Mouse (Mus musculus) kidney, postnatal 10 days (tissue): ENCODE results near the gene Tnk1.
A peak's percentile ranks its signal among the peaks of the same experiment; 100 is the strongest.

Experiments
- DNase-seq: peaks from one replicate; pipeline ENCODE4 v3.0.0; 2021; ENCODE audit warnings: mixed read lengths

The Tnk1 gene

GRCm38 (mm10) chr11:69837604-69837951 lies 21.0 kb downstream of the Tnk1 start, which contains the start of gene Nlgn2:
Gene Nlgn2 (minus strand): TSS chr11:69837784.
- no peak for DNase-seq

GRCm38 (mm10) chr11:69836703-69837576 lies 21.6 kb downstream of the Tnk1 start:
- peak; percentile 63 for DNase-seq

- no peak for DNase-seq
Measured at GRCm38 (mm10) chr11:69835966-69836335, 22.6 kb downstream of the Tnk1 start.

DNA sequence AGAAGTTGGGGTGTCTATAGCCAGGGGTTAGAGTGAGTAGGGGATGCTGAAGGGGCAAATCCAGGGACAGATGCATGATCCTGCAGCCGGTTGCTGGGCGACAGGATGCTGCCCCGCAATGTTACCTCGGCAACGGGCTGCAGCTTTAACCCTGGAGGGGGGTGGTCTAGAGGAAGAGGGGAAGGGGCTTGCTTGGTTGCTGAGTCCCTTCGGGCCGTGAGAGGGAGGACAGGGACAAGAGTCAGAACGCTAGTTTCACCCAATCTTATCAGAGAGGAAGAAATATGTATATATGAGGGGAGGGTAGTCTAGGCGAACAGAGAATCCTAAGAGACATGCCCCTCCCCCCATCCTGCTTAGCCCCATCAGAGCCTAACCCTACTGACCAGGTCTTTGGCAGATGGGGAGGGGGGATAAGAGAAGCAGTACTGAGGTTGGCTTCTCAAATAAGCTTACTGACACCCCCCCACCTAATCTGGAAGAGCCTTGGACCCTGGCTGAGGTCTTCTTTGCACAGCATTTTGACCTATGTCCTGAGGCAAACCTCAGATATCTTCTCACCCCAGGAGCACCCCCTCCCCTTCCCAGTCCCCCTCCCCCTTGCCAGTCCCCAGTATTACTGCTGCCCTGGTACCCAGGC lies 23.1 kb downstream of the Tnk1 start:
- no peak for DNase-seq

GRCm38 (mm10) chr11:69834001-69834549 lies 24.5 kb downstream of the Tnk1 start:
- peak; percentile 60 for DNase-seq

DNA sequence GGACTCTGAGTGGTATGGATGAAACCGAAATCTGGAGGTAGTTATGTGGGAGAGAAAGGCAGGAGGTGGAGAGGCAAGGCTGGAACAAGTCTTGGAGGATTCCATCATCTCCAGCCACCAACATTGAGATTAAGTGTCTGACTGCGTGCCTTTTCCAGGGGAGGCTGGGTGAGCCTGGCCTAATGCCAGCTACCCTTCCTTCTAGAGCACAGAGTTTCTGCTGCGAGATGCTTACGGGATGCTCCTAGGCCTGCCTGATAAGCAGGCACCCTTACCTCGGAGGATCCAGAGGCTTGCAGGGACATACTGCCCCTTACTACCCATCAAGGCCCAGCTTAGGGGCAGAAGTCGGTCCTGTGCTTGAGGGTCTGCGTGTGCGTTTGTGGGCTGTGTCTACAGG lies 25.0 kb downstream of the Tnk1 start:
- no peak for DNase-seq

- no peak for DNase-seq
Measured at GRCm38 (mm10) chr11:69828832-69829231, 29.7 kb downstream of the Tnk1 start.

GRCm38 (mm10) chr11:69823456-69823855 lies 35.1 kb downstream of the Tnk1 start:
- DNase-seq = no peak

GRCm38 (mm10) chr11:69822080-69822479 lies 36.5 kb downstream of the Tnk1 start, which contains the start of gene Spem1:
Gene Spem1 (minus strand): TSS chr11:69822180.
- DNase-seq = no peak

GRCm38 (mm10) chr11:69818871-69819270 lies 39.7 kb downstream of the Tnk1 start:
- no peak for DNase-seq

DNA sequence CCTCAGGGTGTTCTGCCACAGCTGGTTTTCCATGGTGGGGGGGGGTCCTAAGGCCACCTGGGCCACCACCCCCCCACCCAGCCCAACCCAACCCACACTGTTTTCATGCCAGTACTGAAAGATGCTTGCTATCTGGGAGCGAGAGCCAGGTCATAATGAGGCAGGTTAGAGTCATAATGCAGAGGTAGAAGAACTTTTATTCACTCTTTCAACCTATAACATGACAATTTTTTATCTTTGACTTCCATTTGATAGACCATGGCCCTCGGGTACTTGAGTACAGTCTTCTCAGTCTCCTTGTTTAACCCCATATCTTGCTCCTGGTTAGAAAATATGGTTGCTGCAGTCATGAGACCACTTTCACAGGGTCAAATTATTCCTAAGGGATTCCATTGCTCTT lies 40.2 kb downstream of the Tnk1 start, which contains the start of gene Spem2:
TSS of gene Spem2 (minus strand) at position 101 of the 400 bp plus-strand sequence.
- DNase-seq = no peak

DNA sequence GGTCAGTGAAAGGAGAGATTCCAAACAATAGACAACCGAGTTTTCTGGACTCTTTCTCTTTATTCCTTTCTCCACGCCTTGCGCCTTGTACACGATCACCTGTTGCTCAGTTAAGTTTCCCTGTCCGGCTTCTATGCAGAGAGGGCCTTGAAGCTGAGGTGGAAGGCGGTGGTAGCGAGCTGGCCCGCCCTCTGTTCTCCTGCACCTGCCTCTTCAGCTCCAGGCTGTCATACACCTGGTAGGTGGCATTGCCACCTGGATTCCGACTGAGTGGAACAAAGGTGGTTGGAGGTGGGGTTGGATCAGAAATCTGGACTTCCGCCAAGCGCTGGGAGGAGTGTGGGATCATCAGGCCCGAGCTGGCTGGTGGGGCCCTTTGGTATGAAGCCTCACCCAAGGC lies 42.0 kb downstream of the Tnk1 start:
- no peak for DNase-seq

DNA sequence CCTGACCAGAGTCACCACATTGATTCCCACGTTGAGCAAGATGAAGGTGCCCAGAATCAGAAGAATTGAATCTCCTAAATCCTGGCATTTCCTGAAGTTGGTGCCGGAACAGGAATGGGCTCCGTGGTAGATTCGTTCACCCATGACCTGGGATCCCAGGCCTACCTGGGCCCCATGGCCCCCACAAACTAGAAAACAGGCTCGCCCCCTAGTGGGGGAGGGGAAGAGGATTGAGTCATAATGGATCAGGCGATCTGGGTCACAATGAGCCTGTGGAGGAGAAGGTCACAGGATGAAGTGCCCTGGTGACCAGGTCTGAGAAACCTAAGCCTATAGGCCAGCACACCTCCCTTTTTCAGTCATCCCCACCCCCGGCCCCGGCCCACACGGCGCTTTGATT lies 43.4 kb downstream of the Tnk1 start, which contains the start of gene Gm39566:
TSS of gene Gm39566 (minus strand) at position 144 of the 400 bp plus-strand sequence.
- DNase-seq = peak; percentile 13

DNA sequence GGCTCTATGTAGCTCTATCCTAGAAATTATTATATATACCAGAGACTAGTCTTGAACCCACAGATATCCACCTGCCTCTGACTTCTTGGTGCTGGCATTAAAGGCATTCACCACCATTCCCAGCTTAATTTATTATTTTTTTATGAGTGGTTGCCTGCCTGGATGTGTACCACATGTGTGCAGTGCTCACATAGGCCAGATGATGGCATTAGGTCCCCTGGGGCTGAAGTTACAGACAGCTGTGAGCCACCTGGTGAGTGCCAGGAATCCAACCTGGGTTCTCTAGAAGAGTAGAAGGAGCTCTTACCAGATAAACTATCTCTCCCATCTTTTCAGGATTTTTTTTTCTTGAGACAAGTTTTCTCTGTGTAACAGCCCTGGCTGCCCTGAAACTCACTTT lies 48.2 kb downstream of the Tnk1 start:
- no peak for DNase-seq

DNA sequence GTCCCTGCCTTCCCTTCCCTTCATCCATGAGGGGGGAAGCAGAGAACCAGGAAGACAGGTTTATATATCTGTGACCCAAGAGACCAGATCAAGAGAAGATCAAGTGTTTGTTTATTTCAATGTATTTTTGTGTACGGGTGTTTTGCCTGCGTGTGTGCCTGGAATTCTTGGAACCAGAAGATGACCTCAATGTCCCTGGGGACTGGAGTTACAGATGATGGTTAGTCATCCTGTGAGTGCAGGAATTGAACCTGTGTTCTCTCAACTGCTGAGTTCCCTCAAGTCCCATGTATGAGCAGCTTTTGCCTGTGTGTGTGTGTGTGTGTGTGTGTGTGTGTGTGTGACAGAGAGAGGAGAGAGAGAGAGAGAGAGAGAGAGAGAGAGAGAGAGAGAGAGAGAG lies 50.9 kb downstream of the Tnk1 start:
- no peak for DNase-seq

DNA sequence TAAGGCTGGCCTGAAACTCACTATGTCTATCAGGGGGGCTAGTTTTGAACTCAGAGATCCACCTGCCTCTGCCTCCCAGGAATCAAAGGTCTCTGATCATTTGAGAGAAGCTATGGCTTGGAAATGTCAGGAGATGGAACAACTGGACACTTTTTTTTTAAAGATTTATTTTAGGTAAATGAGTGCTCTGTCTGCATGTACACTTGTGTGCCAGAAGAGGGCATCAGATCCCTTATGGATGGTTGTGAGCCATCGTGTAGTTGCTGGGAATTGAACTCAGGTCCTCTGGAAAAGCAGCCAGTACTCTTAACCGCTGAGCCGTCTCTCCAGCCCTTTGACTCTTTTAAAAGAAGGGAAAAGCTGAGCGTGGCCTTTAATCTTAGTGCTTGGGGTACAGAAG lies 52.2 kb downstream of the Tnk1 start:
- DNase-seq = no peak

DNA sequence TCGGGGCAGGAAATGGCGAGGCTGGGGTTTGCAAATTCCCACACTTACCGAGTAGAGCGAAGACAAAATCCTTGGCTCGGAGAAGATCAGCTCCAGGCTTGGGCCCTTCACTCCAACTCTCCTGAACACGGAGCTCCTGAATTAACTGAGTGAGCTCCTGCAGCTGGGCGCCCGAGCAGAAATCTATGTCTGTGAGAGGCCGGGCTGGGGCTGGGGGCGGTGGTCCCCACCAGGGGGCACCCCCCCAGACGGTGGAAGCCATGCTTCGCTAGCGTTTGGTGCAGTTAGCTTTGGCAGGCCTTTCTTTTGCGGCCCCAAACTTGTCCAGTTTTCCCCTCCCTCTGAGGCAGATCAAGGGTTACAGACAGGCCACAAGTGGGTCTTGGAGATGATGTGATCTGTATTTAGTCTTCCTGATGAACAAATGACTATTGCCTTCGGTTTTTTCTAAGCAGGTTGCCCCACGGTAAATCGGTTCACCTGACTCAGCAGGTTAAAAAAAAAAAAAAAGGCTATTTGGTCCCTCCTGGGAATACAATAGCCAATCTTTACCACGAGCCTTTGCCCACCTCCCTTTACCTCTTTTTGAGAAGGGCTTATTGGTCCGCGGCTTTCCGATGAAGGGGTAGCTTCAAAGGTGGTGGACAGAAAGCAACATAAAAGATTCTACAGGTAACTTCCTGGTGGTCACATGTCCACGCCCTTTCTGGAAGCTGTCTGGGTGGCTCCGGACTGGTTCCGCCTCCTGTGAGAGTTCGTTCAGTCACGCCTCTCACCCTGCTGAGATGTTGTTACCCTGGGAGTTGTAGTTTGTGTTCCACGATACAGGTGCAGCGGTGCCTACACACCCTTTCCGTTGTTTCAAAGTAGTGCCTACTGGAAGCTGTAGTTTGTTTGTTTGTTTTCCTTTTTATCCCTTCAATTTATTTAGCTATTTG lies 53.3 kb downstream of the Tnk1 start, which contains the start of gene Tmem102:
TSS of gene Tmem102 (minus strand) at position 653 of the 938 bp plus-strand sequence.
- DNase-seq = peak; percentile 79

DNA sequence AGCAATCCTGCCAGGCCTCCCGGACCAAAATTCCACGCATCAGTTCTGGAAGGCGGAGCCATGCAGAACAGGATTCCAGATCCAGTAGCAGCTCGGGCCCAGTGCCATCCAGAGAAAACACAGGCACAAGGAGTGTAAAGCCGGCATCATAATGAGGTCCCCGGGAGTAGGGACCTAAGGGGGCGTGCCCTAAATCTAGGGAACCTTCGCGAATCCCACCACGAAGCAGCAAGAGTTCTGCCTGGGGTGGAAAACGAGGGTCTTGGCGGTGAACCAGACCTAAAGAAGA lies 53.9 kb downstream of the Tnk1 start:
- DNase-seq = peak; percentile 56

DNA sequence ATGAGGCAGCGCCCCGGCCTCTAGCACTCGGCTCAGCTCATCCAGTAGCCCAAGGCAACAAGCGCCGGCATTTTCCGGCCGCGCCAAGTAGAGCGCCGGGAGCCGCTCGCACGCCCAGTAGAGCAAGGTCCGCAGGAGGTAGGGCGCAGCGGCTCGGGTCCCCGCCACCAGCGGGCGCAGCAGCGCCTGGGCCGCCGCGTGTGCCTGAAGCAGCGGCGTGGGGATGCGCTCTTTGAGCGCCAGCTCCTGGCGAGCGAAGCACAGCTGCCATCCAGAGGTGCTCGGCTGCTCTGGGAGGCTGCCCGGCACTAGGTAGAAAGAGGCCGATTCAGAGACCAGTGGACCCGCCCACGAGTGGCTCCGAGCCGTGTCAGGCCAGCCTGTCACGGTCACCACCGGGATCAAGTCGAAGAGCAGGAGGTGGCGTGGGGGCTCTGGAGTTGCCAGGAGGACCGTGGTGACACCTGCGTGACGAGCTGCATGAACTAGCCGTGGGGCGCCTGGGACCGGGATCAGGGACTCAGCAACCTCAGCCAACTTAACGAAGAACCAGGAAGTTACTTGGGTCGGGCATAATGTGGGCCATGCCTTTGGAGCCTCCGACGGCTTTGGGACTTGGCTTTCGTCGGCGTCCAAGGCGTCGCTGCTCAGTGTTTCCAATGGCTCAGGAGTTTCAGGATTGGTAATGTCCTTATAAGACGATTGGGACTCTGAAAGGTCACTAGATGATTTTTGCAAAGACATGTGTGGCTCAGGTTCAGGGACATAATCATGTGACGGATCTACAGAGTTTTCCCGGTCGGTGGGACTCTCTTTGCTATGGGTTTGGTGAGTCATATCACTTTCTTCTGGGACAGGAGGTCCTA lies 54.5 kb downstream of the Tnk1 start:
- peak; percentile 89 for DNase-seq

GRCm38 (mm10) chr11:69803328-69803727 lies 55.2 kb downstream of the Tnk1 start:
- DNase-seq = no peak

DNA sequence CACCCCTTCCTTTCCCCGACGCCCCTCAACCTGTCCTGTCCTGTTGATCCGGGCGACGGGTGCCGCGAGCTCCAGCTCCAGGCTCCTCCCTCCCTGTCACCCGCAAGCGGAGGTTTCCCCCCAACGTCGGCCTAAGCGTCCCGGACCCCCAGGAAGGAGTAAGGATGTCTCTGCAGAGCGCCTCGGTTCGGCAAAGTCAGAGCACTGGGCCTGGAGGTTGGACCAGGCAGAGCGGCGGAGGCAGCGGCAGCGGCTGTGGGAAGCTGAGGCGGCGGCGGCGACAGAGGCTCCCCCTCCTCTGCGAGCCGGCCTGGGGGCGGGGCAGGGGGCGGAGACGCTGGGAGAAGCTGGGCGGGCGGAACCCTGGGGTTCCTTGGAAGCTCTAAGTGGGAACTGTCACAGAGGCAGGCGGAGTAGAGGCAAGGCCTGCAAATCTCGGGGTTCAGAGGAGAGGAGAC lies 55.9 kb downstream of the Tnk1 start:
- DNase-seq = peak; percentile 93
